Mouse (Mus musculus) megakaryocyte, embryonic 14.5 days (primary cell): ENCODE measurements around the gene Zfp101.

Source experiments
- FLI1 ChIP-seq: IDR thresholded peaks from 2 replicates; pipeline ENCODE4 v1.6.1; 2012; ENCODE audit warnings: low read length, inconsistent platforms, mixed read lengths
- GATA1 ChIP-seq: IDR thresholded peaks from 3 replicates; pipeline ENCODE4 v1.6.1; 2012; ENCODE audit warnings: mixed read lengths, low read length, inconsistent platforms, borderline replicate concordance

- no peak for TF ChIP-seq FLI1
- no peak for TF ChIP-seq GATA1
Measured at GRCm38 (mm10) chr17:33385705-33386104, 8.7 kb downstream of the Zfp101 start.
